Comparison of ENCODE assay signal across 8 mouse cellular contexts in the genomic region with DNA sequence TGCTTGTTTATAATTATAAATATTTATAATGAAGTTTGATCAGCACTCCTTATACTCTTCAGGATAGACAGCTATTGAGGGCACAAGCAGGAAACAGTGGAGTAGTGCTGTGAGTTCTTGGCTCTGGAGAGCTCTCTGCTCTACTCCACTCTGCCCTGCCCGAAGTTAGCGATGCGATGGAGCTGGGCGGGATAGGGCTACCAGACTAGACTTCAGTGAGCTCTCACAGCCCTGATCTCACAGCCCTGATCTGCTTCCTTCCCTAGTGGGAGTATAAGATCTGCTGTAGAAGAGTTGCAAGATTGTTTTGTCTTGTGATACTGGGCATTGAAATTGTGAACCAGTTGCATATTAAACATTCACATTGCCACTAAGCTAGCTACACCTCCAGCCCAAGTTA. TPM values are rescaled to one million over a fixed set of nuclear protein-coding genes. Genes with fewer than 3 reads are reported as not detected.
DNase-seq lines count a peak whose midpoint lies in the region; ATAC-seq and TF ChIP-seq lines count a peak whose summit lies in the region.

No protein-coding gene starts in this region.

- H3K9me3 ChIP-seq in embryonic facial prominence, embryonic 13.5 days, result no peaks in the 10 kb centered on the region
- no peaks in the 10 kb centered on the region for H3K9me3 ChIP-seq in intestine, embryonic 15.5 days
- H3K9me3 ChIP-seq in lung, postnatal 0 days (ENCODE audit: low read length), result no peaks in the 10 kb centered on the region

- peak overlapping the region; percentile 99 for H3K4me2 ChIP-seq in embryonic facial prominence, embryonic 13.5 days
- H3K4me2 ChIP-seq in intestine, embryonic 15.5 days (replicated peaks), result peak overlapping the region; percentile 88
- H3K4me2 ChIP-seq in lung, postnatal 0 days (replicated peaks; ENCODE audit: low read depth, low read length), result peak overlapping the region; percentile 85

- no peak for DNase-seq in spleen, adult 2 months (ENCODE audit: low read depth in 1 of 2, low spot score in 2 of 2)
- DNase-seq in spleen, adult 12 weeks (ENCODE audit: low spot score), result no peak
- peak; percentile 32 for DNase-seq in lung, postnatal 0 days (ENCODE audit: low spot score)
- DNase-seq in embryo, embryonic 10.5 days (ENCODE audit: low spot score), result no peak
- DNase-seq in gastrocnemius, postnatal 4 days (ENCODE audit: low spot score in 2 of 2), result no peak

- WGBS in spleen, adult 2 months, result 0% methylated on average over 4 of the region's 4 CpGs
- WGBS in embryonic facial prominence, embryonic 13.5 days, result 41% methylated on average over 4 of the region's 4 CpGs
- 12% methylated on average over 4 of the region's 4 CpGs for WGBS in intestine, embryonic 15.5 days
- WGBS in lung, postnatal 0 days, result 0% methylated on average over 4 of the region's 4 CpGs

- H3K9ac ChIP-seq in embryonic facial prominence, embryonic 13.5 days, result peak overlapping the region; percentile 66
- peak overlapping the region; percentile 34 for H3K9ac ChIP-seq in intestine, embryonic 15.5 days
- no peak overlapping the region for H3K9ac ChIP-seq in lung, postnatal 0 days (replicated peaks; ENCODE audit: low read depth)

- H3K36me3 ChIP-seq in spleen, adult 2 months (ENCODE audit: control insufficient read depth, insufficient read depth, low read length), result peaks cover 37% of the 10 kb centered on the region
- peaks cover 37% of the 10 kb centered on the region for H3K36me3 ChIP-seq in embryonic facial prominence, embryonic 13.5 days
- peaks cover 23% of the 10 kb centered on the region for H3K36me3 ChIP-seq in intestine, embryonic 15.5 days
- peaks cover 17% of the 10 kb centered on the region; the same call in 1 of the 2 replicates for H3K36me3 ChIP-seq in lung, postnatal 0 days (ENCODE audit: insufficient read depth, low read length)

- no peak for TF ChIP-seq EP300 in lung, postnatal 0 days (IDR thresholded peaks at IDR 0.05)

- no peak for TF ChIP-seq CTCF in spleen, adult 2 months (IDR thresholded peaks at IDR 0.05; ENCODE audit: extremely low read depth, insufficient read depth, insufficient read length, insufficient replicate concordance)
- TF ChIP-seq CTCF in lung, postnatal 0 days (IDR thresholded peaks at IDR 0.05), result no peak

- H3K27ac ChIP-seq in spleen, adult 2 months (ENCODE audit: insufficient read depth, low read length), result no peak overlapping the region
- no peak overlapping the region for H3K27ac ChIP-seq in embryonic facial prominence, embryonic 13.5 days
- H3K27ac ChIP-seq in intestine, embryonic 15.5 days, result no peak overlapping the region
- no peak overlapping the region for H3K27ac ChIP-seq in lung, postnatal 0 days (ENCODE audit: low read length)

- ATAC-seq in embryonic facial prominence, embryonic 13.5 days (ENCODE audit: insufficient number of reproducible peaks, insufficient read depth, low FRiP score, low TSS enrichment, low read depth), result no peak
- no peak for ATAC-seq in intestine, embryonic 15.5 days
- ATAC-seq in lung, postnatal 0 days, result no peak
- no peak for ATAC-seq in erythroid progenitor cell, adult 5-6 weeks (replicated peaks; ENCODE audit: low FRiP score, poor library complexity, severe bottlenecking)

- peak overlapping the region; percentile 45 for H3K4me3 ChIP-seq in spleen, adult 2 months (ENCODE audit: extremely low read depth, insufficient read depth, insufficient read length)
- peak overlapping the region; percentile 98 for H3K4me3 ChIP-seq in embryonic facial prominence, embryonic 13.5 days
- H3K4me3 ChIP-seq in intestine, embryonic 15.5 days (replicated peaks), result peak overlapping the region; percentile 96
- peak overlapping the region; percentile 88 for H3K4me3 ChIP-seq in lung, postnatal 0 days (ENCODE audit: low read depth, low read length)

- H3K4me1 ChIP-seq in spleen, adult 2 months (ENCODE audit: control insufficient read depth, insufficient read depth, insufficient read length), result no peaks in the 10 kb centered on the region
- peaks cover 37% of the 10 kb centered on the region for H3K4me1 ChIP-seq in embryonic facial prominence, embryonic 13.5 days
- H3K4me1 ChIP-seq in intestine, embryonic 15.5 days (replicated peaks), result peaks cover 8% of the 10 kb centered on the region; the same call in 1 of the 2 replicates
- H3K4me1 ChIP-seq in lung, postnatal 0 days (ENCODE audit: insufficient read depth, low read depth, low read length), result peaks cover 9% of the 10 kb centered on the region; the same call in 1 of the 2 replicates

- TF ChIP-seq POLR2A in spleen, adult 2 months (IDR thresholded peaks at IDR 0.05; ENCODE audit: low read depth, low read length), result no peak

- no peaks in the 10 kb centered on the region for H3K27me3 ChIP-seq in spleen, adult 2 months (ENCODE audit: control insufficient read depth, insufficient read depth, low read length)
- H3K27me3 ChIP-seq in embryonic facial prominence, embryonic 13.5 days, result no peaks in the 10 kb centered on the region
- H3K27me3 ChIP-seq in intestine, embryonic 15.5 days (replicated peaks), result no peaks in the 10 kb centered on the region
- H3K27me3 ChIP-seq in lung, postnatal 0 days (replicated peaks; ENCODE audit: insufficient read depth, low read length), result no peaks in the 10 kb centered on the region

RNA-seq across cellular contexts. Expression of gene Ppp1r15b, which starts 3.9 kb away (rescaled TPM):
- polyA plus RNA-seq in spleen, adult 2 months (2012; rRNA removed), result 19.7 and 26.6 TPM in 2 replicates
- polyA plus RNA-seq in embryonic facial prominence, embryonic 13.5 days (2015; fragmentation: Nextera tagmentation; extraction: Ambion mirVana), result 32.0 and 35.2 TPM in 2 replicates
- polyA plus RNA-seq in intestine, embryonic 15.5 days (2015; fragmentation: Nextera tagmentation; extraction: Ambion mirVana), result 46.7 and 46.9 TPM in 2 replicates
- 19.5 and 20.0 TPM in 2 replicates for polyA plus RNA-seq in lung, postnatal 0 days (2015; fragmentation: Nextera tagmentation; extraction: Ambion mirVana)
- 131 and 152 TPM in 2 replicates for total RNA-seq in erythroid progenitor cell, adult 5-6 weeks (2015; ENCODE audit: low replicate concordance)
- total RNA-seq in erythroid progenitor cell, adult 5-6 weeks (2017; ENCODE audit: low replicate concordance), result 227 and 245 TPM in 2 replicates
- total RNA-seq in gastrocnemius, postnatal 4 days (2021), result 10 to 100 TPM; 46.0 to 49.1 TPM

RNA-seq across cellular contexts. Expression of gene Plekha6, which starts 29.1 kb away (rescaled TPM):
- polyA plus RNA-seq in spleen, adult 2 months (2012; rRNA removed), result 26.0 and 31.1 TPM in 2 replicates
- 4.0 and 5.0 TPM in 2 replicates for polyA plus RNA-seq in embryonic facial prominence, embryonic 13.5 days (2015; fragmentation: Nextera tagmentation; extraction: Ambion mirVana)
- polyA plus RNA-seq in intestine, embryonic 15.5 days (2015; fragmentation: Nextera tagmentation; extraction: Ambion mirVana), result 13.7 and 15.3 TPM in 2 replicates
- 3.2 and 5.0 TPM in 2 replicates for polyA plus RNA-seq in lung, postnatal 0 days (2015; fragmentation: Nextera tagmentation; extraction: Ambion mirVana)
- 0.36 TPM in 1 of 2 replicates, not detected in the other for total RNA-seq in erythroid progenitor cell, adult 5-6 weeks (2015; ENCODE audit: low replicate concordance)
- 0.51 TPM in 1 of 2 replicates, not detected in the other for total RNA-seq in erythroid progenitor cell, adult 5-6 weeks (2017; ENCODE audit: low replicate concordance)
- total RNA-seq in gastrocnemius, postnatal 4 days (2021), result 10 to 100 TPM; 12.6 to 14.4 TPM

Comparison
In these comparisons a context has a peak if more than half of its experiments do, and no peak if none do; other contexts are left out.
1. H3K4me3 ChIP-seq: peak in every context shown above with its lines; median percentile 98 in embryonic facial prominence, embryonic 13.5 days; 96 in intestine, embryonic 15.5 days; 88 in lung, postnatal 0 days; 45 in spleen, adult 2 months.